Mouse (Mus musculus) neural tube, embryonic 11.5 days (tissue): ENCODE measurements around the gene Arhgap40. TPM values are rescaled to one million over a fixed set of nuclear protein-coding genes. Genes with fewer than 3 reads are reported as not detected.
A peak's percentile ranks its signal among the peaks of the same experiment; 100 is the strongest.

Source experiments
- ATAC-seq: fragments of 200-750 bp; cut with Nextera tagmentation; 2 replicates; pipeline ENCODE4 v1.8.0; 2017; ENCODE audit warnings: moderate number of reproducible peaks, mild to moderate bottlenecking, moderate TSS enrichment, moderate library complexity; ENCODE audit not compliant: insufficient read depth, low FRiP score, low TSS enrichment
- DNase-seq: peaks from one replicate; pipeline ENCODE4 v3.0.0-alpha.2; 2015; ENCODE audit warnings: low spot score
- H3K27ac ChIP-seq: fragments of 300-500 bp; sonication (generic); 2 replicates; pipeline ENCODE4 v1.5.1; 2014; ENCODE audit warnings: low read depth, mild to moderate bottlenecking, low read length
- H3K27me3 ChIP-seq: fragments of 300-500 bp; sonication (generic); 2 replicates; pipeline ENCODE4 v1.6.1; 2014; ENCODE audit warnings: mild to moderate bottlenecking, low read length, mixed read lengths; ENCODE audit not compliant: control insufficient read depth, insufficient read depth
- H3K36me3 ChIP-seq: fragments of 300-500 bp; sonication (generic); 2 replicates; pipeline ENCODE4 v1.6.1; 2014; ENCODE audit warnings: mild to moderate bottlenecking, low read length, moderate library complexity, mixed read lengths; ENCODE audit not compliant: control insufficient read depth, insufficient read depth
- H3K4me1 ChIP-seq: fragments of 300-500 bp; sonication (generic); 2 replicates; pipeline ENCODE4 v1.6.1; 2014; ENCODE audit warnings: low read length, mixed read lengths; ENCODE audit not compliant: control insufficient read depth, insufficient read depth
- H3K4me2 ChIP-seq: fragments of 300-500 bp; sonication (generic); 2 replicates; pipeline ENCODE4 v1.6.1; 2014; ENCODE audit warnings: low read depth, mild to moderate bottlenecking, moderate library complexity
- H3K4me3 ChIP-seq: fragments of 300-500 bp; sonication (generic); 2 replicates; pipeline ENCODE4 v1.5.1; 2014; ENCODE audit warnings: low read depth, low read length
- H3K9ac ChIP-seq: fragments of 300-500 bp; sonication (generic); 2 replicates; pipeline ENCODE4 v1.6.1; 2014; ENCODE audit warnings: mild to moderate bottlenecking, low read length
- H3K9me3 ChIP-seq: fragments of 300-500 bp; sonication (generic); 2 replicates; pipeline ENCODE4 v1.6.1; 2016; ENCODE audit warnings: low read length; ENCODE audit not compliant: control insufficient read depth
- WGBS: fragments of 180-500 bp; shearing (Covaris S2); extraction: QIAGEN DNeasy Blood & Tissue Kit; methylation state at CpG from one replicate; pipeline ENCODE4 v1.1.7; 2014; 5-methylcytosine and 5-hydroxymethylcytosine counted together
- polyA plus RNA-seq: library from polyadenylated mRNA; unstranded; fragments of >200 nt; fragmentation: Nextera tagmentation; extraction: Ambion mirVana; gene quantifications from 2 replicates; pipeline ENCODE4 v1.2.1, GENCODE M21; 2014

The Arhgap40 gene
- polyA plus RNA-seq, 1 experiment from 2014 or later = not detected

DNA sequence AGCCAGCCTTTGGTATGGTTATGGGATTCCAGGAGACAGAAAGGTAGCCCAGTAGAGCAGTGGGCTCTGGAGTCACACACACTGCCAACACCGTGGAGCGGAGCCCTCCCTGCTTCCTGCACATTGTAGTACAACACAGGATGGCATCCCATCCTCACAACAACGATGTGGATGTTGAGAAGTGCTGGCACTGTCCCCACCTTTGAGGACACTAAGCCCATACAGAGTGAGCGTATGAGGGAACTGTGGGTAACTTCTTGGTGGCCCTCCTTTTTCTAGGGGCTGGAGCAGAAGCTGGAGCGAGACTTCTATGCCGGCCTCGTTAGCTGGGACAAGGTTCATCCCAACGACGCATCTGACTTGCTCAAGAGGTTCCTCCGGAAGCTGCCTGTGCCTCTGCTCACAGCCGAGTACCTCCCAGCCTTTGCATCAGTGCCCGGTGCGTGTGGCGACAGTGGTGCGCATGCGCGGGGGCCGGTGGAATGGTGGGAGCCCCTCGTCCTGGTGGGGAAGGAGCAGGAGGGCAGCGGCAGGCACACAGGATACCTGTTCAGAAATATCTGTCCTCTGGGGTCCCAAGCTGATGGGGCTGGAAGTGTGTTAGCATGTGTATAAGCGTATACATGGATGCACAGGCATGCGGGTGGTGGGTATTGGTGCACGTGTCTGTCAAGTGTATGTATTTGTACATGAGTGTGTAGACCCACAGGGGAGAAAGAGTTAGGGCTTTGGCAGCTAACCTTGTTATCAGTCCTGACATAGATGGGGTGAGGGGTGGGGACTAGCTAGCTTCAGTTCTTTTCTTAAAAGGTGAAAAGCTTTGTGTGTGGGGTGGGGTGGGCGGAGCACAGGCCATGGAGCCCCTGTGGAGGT, 27.1 kb downstream of the Arhgap40 start:
- H3K4me3 ChIP-seq = no peak overlapping the region
- 48% methylated on average over 24 of the region's 24 CpGs for WGBS
- DNase-seq (peak; percentile 61), ATAC-seq (no peak)
- H3K27ac ChIP-seq = no peak overlapping the region
- H3K27me3 ChIP-seq = no peaks in the 10 kb centered on the region
- peak overlapping the region; percentile 28 for H3K4me2 ChIP-seq
- peak overlapping the region; percentile 7; the same call in 1 of the 2 replicates for H3K9ac ChIP-seq
- H3K9me3 ChIP-seq = no peaks in the 10 kb centered on the region
- no peaks in the 10 kb centered on the region for H3K36me3 ChIP-seq
- no peaks in the 10 kb centered on the region for H3K4me1 ChIP-seq

DNA sequence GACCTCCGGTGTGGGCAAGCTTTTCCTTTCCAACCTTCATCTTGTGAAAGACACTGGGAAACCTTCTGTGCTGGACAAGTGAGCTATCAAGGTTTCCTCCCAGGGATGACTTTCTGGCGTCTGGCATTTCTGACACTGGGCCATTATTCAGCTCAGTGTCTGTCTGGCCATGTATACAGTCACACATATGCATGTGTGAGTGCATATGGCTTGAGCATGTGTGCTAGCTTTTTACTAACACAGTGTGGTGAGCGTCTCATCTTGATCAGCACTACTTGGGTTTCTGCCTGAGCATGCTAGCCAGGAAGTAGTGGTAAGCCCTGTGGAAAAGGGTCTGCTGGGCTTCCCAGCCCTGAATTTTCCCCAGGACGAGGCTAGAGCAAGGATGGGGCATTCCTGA, 28.7 kb downstream of the Arhgap40 start:
- no peaks in the 10 kb centered on the region for H3K4me1 ChIP-seq
- ATAC-seq (no peak), DNase-seq (no peak)
- no peaks in the 10 kb centered on the region for H3K9me3 ChIP-seq
- H3K36me3 ChIP-seq = no peaks in the 10 kb centered on the region
- H3K4me3 ChIP-seq = no peak overlapping the region
- H3K27ac ChIP-seq = no peak overlapping the region
- H3K9ac ChIP-seq = no peak overlapping the region
- H3K4me2 ChIP-seq = no peak overlapping the region
- H3K27me3 ChIP-seq = no peaks in the 10 kb centered on the region
- WGBS = 56% methylated on average over 4 of the region's 4 CpGs

DNA sequence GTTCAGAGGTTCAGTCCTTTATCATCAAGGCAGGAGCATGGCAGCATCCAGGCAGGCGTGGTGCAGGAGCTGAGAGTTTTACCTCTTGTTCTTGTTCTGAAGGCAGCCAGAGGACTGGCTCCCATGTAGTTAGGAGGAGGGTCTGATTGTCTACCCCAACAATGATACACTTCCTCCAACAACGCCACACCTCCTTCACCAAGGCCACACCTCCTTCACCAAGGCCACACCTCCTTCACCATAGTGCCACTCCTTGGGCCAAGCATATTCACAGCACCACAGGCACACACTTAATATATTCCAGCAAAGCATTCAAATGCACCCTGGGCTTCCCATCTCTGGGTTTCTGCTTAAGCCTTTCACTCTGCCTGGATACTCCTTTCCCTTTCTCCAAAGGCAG, 32.7 kb downstream of the Arhgap40 start:
- DNase-seq = no peak
- WGBS = 62% methylated on average over 2 of the region's 2 CpGs
- H3K27ac ChIP-seq = no peak overlapping the region
- H3K36me3 ChIP-seq = no peaks in the 10 kb centered on the region
- H3K9ac ChIP-seq = no peak overlapping the region
- no peak overlapping the region for H3K4me2 ChIP-seq
- no peaks in the 10 kb centered on the region for H3K4me1 ChIP-seq
- no peaks in the 10 kb centered on the region for H3K9me3 ChIP-seq
- no peak overlapping the region for H3K4me3 ChIP-seq
- H3K27me3 ChIP-seq = no peaks in the 10 kb centered on the region; the same call in 1 of the 2 replicates
- ATAC-seq = no peak

DNA sequence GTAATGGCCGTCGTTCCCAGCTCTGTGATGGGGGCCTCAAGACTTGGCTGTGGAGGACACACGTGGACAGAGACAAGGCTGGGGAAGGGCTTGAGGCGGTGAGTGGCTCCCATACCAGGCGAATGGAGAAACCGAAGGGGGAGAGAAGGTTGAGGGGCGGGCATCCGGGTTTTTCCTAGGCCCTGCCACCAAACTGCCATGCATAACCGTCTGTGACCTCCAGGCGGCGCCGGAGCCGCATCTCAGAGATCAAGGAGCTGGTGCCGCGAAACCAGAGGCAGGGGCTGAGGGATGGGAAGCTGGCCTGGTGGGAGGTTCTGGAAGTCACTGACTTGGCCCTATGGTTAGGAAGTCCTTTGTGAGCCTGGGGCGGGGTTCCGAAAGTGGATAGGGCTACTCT, 34.2 kb downstream of the Arhgap40 start:
- Histone ChIP-seq H3K9ac (peak overlapping the region; percentile 44), H3K9me3 (no peaks in the 10 kb centered on the region), H3K27ac (no peak overlapping the region), H3K27me3 (peaks cover 1% of the 10 kb centered on the region; the same call in 1 of the 2 replicates), H3K4me3 (no peak overlapping the region), H3K4me2 (0 out of 2 replicates have a peak overlapping the region, but pooled peaks have one; percentile 14), H3K36me3 (no peaks in the 10 kb centered on the region), H3K4me1 (no peaks in the 10 kb centered on the region)
- peak; percentile 59 for ATAC-seq
- DNase-seq = peak; percentile 91
- WGBS = 2% methylated on average over 17 of the region's 17 CpGs

DNA sequence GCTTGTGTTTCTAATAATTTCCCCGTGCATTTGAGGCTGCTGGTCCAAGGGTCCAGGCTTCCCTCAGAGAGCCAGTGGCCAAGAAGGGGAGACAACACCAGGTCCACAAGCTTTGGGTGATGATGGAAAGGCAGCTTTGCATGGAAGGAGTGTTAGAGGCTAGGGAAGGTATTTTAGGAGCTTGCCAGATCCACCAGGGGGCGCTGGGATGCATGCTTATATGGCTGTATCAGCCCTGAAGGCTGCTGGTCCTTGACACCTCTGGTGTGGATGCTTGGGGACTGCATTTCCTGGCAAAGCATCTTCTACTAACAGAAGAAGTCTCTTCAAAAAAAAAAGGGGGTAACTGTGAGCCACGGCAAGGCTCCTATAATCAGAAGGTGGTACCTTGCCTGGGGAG, 37.5 kb downstream of the Arhgap40 start:
- H3K4me3 ChIP-seq = no peak overlapping the region
- H3K27me3 ChIP-seq = peaks cover 21% of the 10 kb centered on the region
- H3K9ac ChIP-seq = no peak overlapping the region
- 5% methylated on average over 3 of the region's 3 CpGs for WGBS
- DNase-seq (peak; percentile 84), ATAC-seq (peak; percentile 62; the same call in 1 of the 2 replicates)
- no peaks in the 10 kb centered on the region for H3K9me3 ChIP-seq
- H3K36me3 ChIP-seq = no peaks in the 10 kb centered on the region
- H3K4me1 ChIP-seq = no peaks in the 10 kb centered on the region
- H3K4me2 ChIP-seq = no peak overlapping the region
- H3K27ac ChIP-seq = no peak overlapping the region

DNA sequence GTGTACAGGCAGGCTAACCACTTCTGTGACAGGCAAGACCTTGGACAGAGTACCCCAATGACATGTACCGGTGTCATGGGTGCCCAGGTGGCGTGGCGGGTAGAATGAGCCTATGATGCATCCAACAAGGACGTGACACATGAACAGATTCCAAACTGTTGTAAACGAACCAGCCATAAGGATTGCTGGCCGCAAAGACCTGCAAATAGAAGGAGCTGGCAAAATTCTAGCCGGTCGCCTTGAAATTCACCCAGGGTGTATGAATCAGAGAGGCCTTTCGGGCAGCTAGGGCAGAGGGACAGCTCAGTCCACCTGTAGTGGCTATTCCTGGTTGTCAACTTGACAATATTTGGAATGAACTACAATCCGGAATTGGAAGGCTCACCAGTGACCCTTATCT, 41.8 kb downstream of the Arhgap40 start:
- Histone ChIP-seq H3K9me3 (no peaks in the 10 kb centered on the region), H3K4me1 (0 out of 2 replicates have a peak, but pooled peaks cover 3% of the 10 kb centered on the region), H3K27me3 (peaks cover 28% of the 10 kb centered on the region), H3K9ac (no peak overlapping the region), H3K4me2 (no peak overlapping the region), H3K4me3 (no peak overlapping the region), H3K36me3 (no peaks in the 10 kb centered on the region), H3K27ac (no peak overlapping the region)
- 12% methylated on average over 10 of the region's 10 CpGs for whole genome bisulfite sequencing
- DNase-seq (no peak), ATAC-seq (no peak)

DNA sequence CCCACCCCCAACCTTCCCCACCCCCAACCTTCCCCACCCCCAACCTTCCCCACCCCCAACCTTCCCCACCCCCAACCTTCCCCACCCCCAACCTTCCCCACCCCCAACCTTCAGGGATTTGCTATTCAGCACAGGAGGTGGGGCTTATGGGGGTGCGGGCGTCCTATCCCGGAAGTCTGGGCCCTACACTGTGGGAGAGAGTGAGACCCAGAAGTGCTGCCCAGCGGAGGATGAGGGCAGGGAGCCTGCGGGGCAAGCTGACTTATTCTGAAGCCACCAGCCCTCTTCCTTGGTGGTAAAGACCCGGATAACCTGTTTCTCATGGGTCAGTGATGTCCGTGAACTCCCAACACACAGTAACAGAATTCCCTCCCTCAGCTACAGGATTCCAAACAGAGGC, 42.7 kb downstream of the Arhgap40 start:
- no peak overlapping the region for H3K9ac ChIP-seq
- no peaks in the 10 kb centered on the region for H3K36me3 ChIP-seq
- WGBS = under 1% methylated on average over 7 of the region's 7 CpGs
- H3K4me3 ChIP-seq = no peak overlapping the region
- ATAC-seq (no peak), DNase-seq (no peak)
- H3K4me1 ChIP-seq = 0 out of 2 replicates have a peak, but pooled peaks cover 3% of the 10 kb centered on the region
- H3K9me3 ChIP-seq = no peaks in the 10 kb centered on the region
- H3K27me3 ChIP-seq = peaks cover 28% of the 10 kb centered on the region
- no peak overlapping the region for H3K27ac ChIP-seq
- H3K4me2 ChIP-seq = no peak overlapping the region

DNA sequence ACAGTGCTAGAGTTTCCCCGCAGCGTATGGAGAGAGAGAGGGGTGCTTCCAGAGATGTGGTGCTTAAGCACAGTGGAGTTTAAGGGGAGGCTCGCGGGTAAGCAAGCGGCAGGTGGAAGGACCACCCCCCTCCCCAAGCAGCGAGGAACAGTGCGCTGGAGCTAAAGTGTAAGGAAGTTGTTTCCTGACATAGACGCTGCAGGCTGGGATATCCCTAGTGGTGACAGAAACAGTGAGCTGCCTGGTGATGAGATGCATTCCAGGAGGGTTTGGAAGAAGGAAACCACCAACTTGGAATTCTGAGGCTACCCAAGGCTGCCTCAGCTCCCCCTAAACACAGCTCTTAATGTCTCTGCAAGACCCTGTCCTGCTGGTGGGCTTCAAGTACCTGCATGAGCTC, 43.2 kb downstream of the Arhgap40 start:
- 0 out of 2 replicates have a peak, but pooled peaks cover 3% of the 10 kb centered on the region for H3K4me1 ChIP-seq
- H3K9ac ChIP-seq = no peak overlapping the region; the same call in 1 of the 2 replicates
- H3K27ac ChIP-seq = no peak overlapping the region
- H3K9me3 ChIP-seq = no peaks in the 10 kb centered on the region
- peak overlapping the region; percentile 41 for H3K4me2 ChIP-seq
- H3K27me3 ChIP-seq = peaks cover 28% of the 10 kb centered on the region
- ATAC-seq (no peak), DNase-seq (no peak)
- no peaks in the 10 kb centered on the region for H3K36me3 ChIP-seq
- 2% methylated on average over 8 of the region's 8 CpGs for WGBS
- peak overlapping the region; percentile 21; the same call in 1 of the 2 replicates for H3K4me3 ChIP-seq

DNA sequence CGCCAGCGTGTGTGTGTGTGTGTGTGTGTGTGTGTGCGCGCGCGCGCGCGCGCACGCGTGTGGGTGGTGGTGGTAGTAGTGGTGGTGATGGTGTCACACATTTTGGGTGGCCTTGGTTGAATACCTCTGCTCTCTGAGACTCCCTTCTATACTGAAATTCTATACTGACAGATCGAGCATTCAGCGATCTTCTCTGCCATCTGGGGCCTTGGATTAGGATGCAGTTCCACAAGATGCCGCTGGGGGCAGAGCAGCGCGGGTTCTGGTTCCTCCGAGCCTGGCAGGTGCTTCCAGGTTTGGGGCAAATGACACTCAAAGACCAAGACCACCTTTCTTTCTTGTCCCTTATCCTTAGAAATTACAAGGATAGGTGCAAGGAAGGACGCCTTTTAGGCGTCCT, 43.6 kb downstream of the Arhgap40 start:
- Histone ChIP-seq H3K9me3 (no peaks in the 10 kb centered on the region), H3K9ac (no peak overlapping the region; the same call in 1 of the 2 replicates), H3K4me1 (0 out of 2 replicates have a peak, but pooled peaks cover 3% of the 10 kb centered on the region), H3K27ac (no peak overlapping the region), H3K4me3 (peak overlapping the region; percentile 21; the same call in 1 of the 2 replicates), H3K27me3 (peaks cover 28% of the 10 kb centered on the region), H3K36me3 (no peaks in the 10 kb centered on the region), H3K4me2 (peak overlapping the region; percentile 41)
- no peak for ATAC-seq
- WGBS = 2% methylated on average over 20 of the region's 20 CpGs
- peak; percentile 79 for DNase-seq
